Mouse (Mus musculus) megakaryocyte, embryonic 14.5 days (primary cell): ENCODE results near the gene Olfr370.

Source experiments
- FLI1 ChIP-seq: IDR thresholded peaks from 2 replicates; pipeline ENCODE4 v1.6.1; 2012; ENCODE audit warnings: low read length, inconsistent platforms, mixed read lengths
- GATA1 ChIP-seq: IDR thresholded peaks from 3 replicates; pipeline ENCODE4 v1.6.1; 2012; ENCODE audit warnings: mixed read lengths, low read length, inconsistent platforms, borderline replicate concordance

GRCm38 (mm10) chr8:83577384-83577791 is 41.8 kb downstream of the Olfr370 start:
- TF ChIP-seq GATA1: no peak
- no peak for TF ChIP-seq FLI1
